Mouse (Mus musculus) WW6 (cell line): ENCODE data around the gene Plk4.
"Not testable (repeated sequence)": the region's sequence is repeated elsewhere in the genome, so short reads cannot be mapped to it uniquely, and the experiment has no call there.

ENCODE experiments used
- DNase-seq: peaks from one replicate; pipeline ENCODE4 v3.0.0-alpha.2; 2013; ENCODE audit warnings: low read depth, low spot score

The Plk4 gene

GRCm38 (mm10) chr3:40799530-40800372 lies at the start of gene Plk4:
TSS of gene Plk4 (plus strand) at chr3:40800019.
- peak; percentile 70 for DNase-seq

- DNase-seq = no peak
These were observed 39.1 kb upstream of the Plk4 start for GRCm38 (mm10) chr3:40760746-40761145.

- no peak for DNase-seq
These were observed 38.5 kb upstream of the Plk4 start for GRCm38 (mm10) chr3:40761312-40761711.

GRCm38 (mm10) chr3:40793783-40794182 lies 6.0 kb upstream of the Plk4 start:
- no peak for DNase-seq

- DNase-seq = no peak
These were observed 1.8 kb upstream of the Plk4 start for GRCm38 (mm10) chr3:40798054-40798453.

- peak; percentile 11 for DNase-seq
These were observed 1.3 kb upstream of the Plk4 start for GRCm38 (mm10) chr3:40798500-40798899.

- peak; percentile 18 for DNase-seq
These were observed 579 bp downstream of the Plk4 start for GRCm38 (mm10) chr3:40800373-40800823.

- DNase-seq = no peak
These were observed 7.1 kb downstream of the Plk4 start for GRCm38 (mm10) chr3:40806871-40807270.

GRCm38 (mm10) chr3:40808686-40809085 lies 8.9 kb downstream of the Plk4 start:
- DNase-seq = no peak

GRCm38 (mm10) chr3:40809894-40810293 lies 10.1 kb downstream of the Plk4 start:
- DNase-seq = no peak

- DNase-seq = no peak
These were observed 13.5 kb downstream of the Plk4 start for GRCm38 (mm10) chr3:40813275-40813674.

GRCm38 (mm10) chr3:40845521-40845920 lies 45.7 kb downstream of the Plk4 start:
- DNase-seq = not testable (repeated sequence)

- DNase-seq = peak; percentile 86
These were observed 46.7 kb downstream of the Plk4 start, which contains the start of gene Mfsd8 for GRCm38 (mm10) chr3:40846473-40846956. TSS of gene Mfsd8 (minus strand) at chr3:40846886.

GRCm38 (mm10) chr3:40846957-40847017 lies 47.0 kb downstream of the Plk4 start, which contains the start of gene Abhd18:
TSS of gene Abhd18 (plus strand) at chr3:40846970.
- DNase-seq = not testable (repeated sequence)

GRCm38 (mm10) chr3:40847018-40847417 lies 47.2 kb downstream of the Plk4 start:
- not testable (repeated sequence) for DNase-seq

- DNase-seq = not testable (repeated sequence)
These were observed 48.1 kb downstream of the Plk4 start for GRCm38 (mm10) chr3:40847936-40848335.

- DNase-seq = not testable (repeated sequence)
These were observed 53.4 kb downstream of the Plk4 start for GRCm38 (mm10) chr3:40853123-40853738.
